Comparison of ENCODE assay signal across 16 mouse cellular contexts in genomic region chr3:38135808-38136214, GRCm38 (mm10).
DNase-seq lines count a peak whose midpoint lies in the region; ATAC-seq and TF ChIP-seq lines count a peak whose summit lies in the region.
"Had no signal": no experiment of that assay in that cellular context is flagged by ENCODE, and none has a peak within 500 bp of the region (broad histone marks: within the 10 kb centered on the region; RNA-seq: fewer than 3 reads in every experiment).

No protein-coding gene starts in this region.

- H3K4me1 ChIP-seq in kidney, embryonic 15.5 days: peaks cover 33% of the 10 kb centered on the region
- H3K4me1 ChIP-seq: forebrain, embryonic 12.5 days; heart, embryonic 13.5 days; midbrain, embryonic 15.5 days had no signal

- H3K27ac ChIP-seq in gastrocnemius, adult 2 months: peak overlapping the region; percentile 62
- H3K27ac ChIP-seq in kidney, embryonic 15.5 days: peak overlapping the region; percentile 64; the same call in 1 of the 2 replicates
- H3K27ac ChIP-seq: forebrain, embryonic 12.5 days; heart, embryonic 13.5 days; midbrain, embryonic 15.5 days had no signal

- TF ChIP-seq CTCF in gastrocnemius, adult 2 months (IDR thresholded peaks at IDR 0.05): no peak

- 62% methylated on average over 10 of the region's 10 CpGs for WGBS in kidney, embryonic 15.5 days

- H3K4me2 ChIP-seq in kidney, embryonic 15.5 days: peak overlapping the region; percentile 37
- H3K4me2 ChIP-seq: forebrain, embryonic 12.5 days; heart, embryonic 13.5 days; midbrain, embryonic 15.5 days had no signal

- DNase-seq in gastrocnemius, adult 2 months: no peak
- no peak for DNase-seq in gastrocnemius, postnatal 10 days
- no peak for DNase-seq in kidney, postnatal 36 days
- peak; percentile 19 for DNase-seq in ovary, adult 18-20 months (ENCODE audit: low spot score)
- no peak for DNase-seq in ovary, postnatal 36 days (ENCODE audit: low spot score)
- peak; percentile 41 to 48 for DNase-seq in kidney, postnatal 4 days
- DNase-seq: adrenal gland, postnatal 36 days; cerebellum, adult 9-10 months; liver; lung, adult 18-20 months; lung, postnatal 4 days had no signal

- ATAC-seq in kidney, embryonic 15.5 days (replicated peaks; ENCODE audit: low FRiP score): no peak
- no peak for ATAC-seq in activated CD4-positive, CD25-positive, alpha-beta regulatory T cell, adult 4 months
- ATAC-seq: midbrain, embryonic 15.5 days had no signal

- no peaks in the 10 kb centered on the region for H3K9me3 ChIP-seq in kidney, embryonic 15.5 days (replicated peaks)
- H3K9me3 ChIP-seq: forebrain, embryonic 12.5 days; heart, embryonic 13.5 days; midbrain, embryonic 15.5 days had no signal

- no peaks in the 10 kb centered on the region for H3K36me3 ChIP-seq in kidney, embryonic 15.5 days
- H3K36me3 ChIP-seq: forebrain, embryonic 12.5 days; heart, embryonic 13.5 days; midbrain, embryonic 15.5 days had no signal

- peak overlapping the region; percentile 34 for H3K4me3 ChIP-seq in gastrocnemius, adult 2 months
- no peak overlapping the region for H3K4me3 ChIP-seq in kidney, embryonic 15.5 days (replicated peaks)
- H3K4me3 ChIP-seq: forebrain, embryonic 12.5 days; heart, embryonic 13.5 days; midbrain, embryonic 15.5 days had no signal

- no peak overlapping the region for H3K9ac ChIP-seq in kidney, embryonic 15.5 days
- H3K9ac ChIP-seq: forebrain, embryonic 12.5 days; heart, embryonic 13.5 days; midbrain, embryonic 15.5 days had no signal

- H3K27me3 ChIP-seq in kidney, embryonic 15.5 days: no peaks in the 10 kb centered on the region
- H3K27me3 ChIP-seq: forebrain, embryonic 12.5 days; heart, embryonic 13.5 days; midbrain, embryonic 15.5 days had no signal

- intact Hi-C loops in gastrocnemius, adult 2 months (cut with DNase I): no loop called here

Comparison
In these comparisons a context has a peak if more than half of its experiments do, and no peak if none do; other contexts are left out.
1. DNase-seq: peak in ovary, adult 18-20 months (single experiment) and kidney, postnatal 4 days (2 of 2); none in gastrocnemius, adult 2 months (single experiment), gastrocnemius, postnatal 10 days (single experiment), kidney, postnatal 36 days (0 of 2) and ovary, postnatal 36 days (single experiment).